Mouse (Mus musculus) forebrain, postnatal 0 days (tissue): ENCODE results near the gene Kcnmb4. TPM values are rescaled to one million over a fixed set of nuclear protein-coding genes. Genes with fewer than 3 reads are reported as not detected.

Source experiments
- ATAC-seq: fragments of 200-750 bp; cut with Nextera tagmentation; 2 replicates; pipeline ENCODE4 v1.8.0; 2017; ENCODE audit warnings: mild to moderate bottlenecking, moderate library complexity
- DNase-seq: peaks from one replicate; pipeline ENCODE4 v3.0.0-alpha.2; 2015
- H3K27ac ChIP-seq: fragments of 300-500 bp; sonication (generic); 2 replicates; pipeline ENCODE4 v1.5.1; 2014; ENCODE audit warnings: low read depth, mild to moderate bottlenecking, antibody characterized with exemption, low read length, moderate library complexity, mixed read lengths
- H3K27me3 ChIP-seq: fragments of 300-500 bp; sonication (generic); 2 replicates; pipeline ENCODE4 v1.6.1; 2014; ENCODE audit warnings: mild to moderate bottlenecking, low read length, mixed read lengths; ENCODE audit not compliant: insufficient read depth
- H3K36me3 ChIP-seq: fragments of 300-500 bp; sonication (generic); 2 replicates; pipeline ENCODE4 v1.6.1; 2014; ENCODE audit warnings: mild to moderate bottlenecking, moderate library complexity; ENCODE audit not compliant: insufficient read depth
- H3K4me1 ChIP-seq: fragments of 300-500 bp; sonication (generic); 2 replicates; pipeline ENCODE4 v1.6.1; 2014; ENCODE audit warnings: antibody characterized with exemption; ENCODE audit not compliant: insufficient read depth
- H3K4me2 ChIP-seq: fragments of 300-500 bp; sonication (generic); 2 replicates; pipeline ENCODE4 v1.6.1; 2014; ENCODE audit warnings: low read depth, mild to moderate bottlenecking, moderate library complexity
- H3K4me3 ChIP-seq: fragments of 300-500 bp; sonication (generic); 2 replicates; pipeline ENCODE4 v1.5.1; 2014; ENCODE audit warnings: low read depth, low read length, mixed read lengths
- H3K9ac ChIP-seq: fragments of 300-500 bp; sonication (generic); 2 replicates; pipeline ENCODE4 v1.6.1; 2014; ENCODE audit warnings: mild to moderate bottlenecking
- H3K9me3 ChIP-seq: fragments of 300-500 bp; sonication (generic); 2 replicates; pipeline ENCODE4 v1.6.1; 2016; ENCODE audit warnings: low read length
- CTCF ChIP-seq: sonication (generic); IDR thresholded peaks from 2 replicates; pipeline ENCODE4 v1.5.1; 2016; ENCODE audit warnings: antibody characterized with exemption, control low read depth, low read depth
- WGBS: fragments of 180-500 bp; shearing (Covaris S2); extraction: QIAGEN DNeasy Blood & Tissue Kit; methylation state at CpG from one replicate; pipeline ENCODE4 v1.1.7; 2014; 5-methylcytosine and 5-hydroxymethylcytosine counted together
- polyA plus RNA-seq: library from polyadenylated mRNA; unstranded; fragments of >200 nt; fragmentation: Nextera tagmentation; extraction: Ambion mirVana; gene quantifications from 2 replicates; pipeline ENCODE4 v1.2.1, GENCODE M21; 2015
- total RNA-seq: library from RNA; depleted of rRNA; stranded (reverse); fragments of >200 nt; gene quantifications from 2 replicates; pipeline ENCODE4 v1.2.3, GENCODE M21; 2014

The Kcnmb4 gene
- total and polyA plus RNA-seq, 2 experiments from 2014 or later: 29.7 to 68.5 TPM

DNA sequence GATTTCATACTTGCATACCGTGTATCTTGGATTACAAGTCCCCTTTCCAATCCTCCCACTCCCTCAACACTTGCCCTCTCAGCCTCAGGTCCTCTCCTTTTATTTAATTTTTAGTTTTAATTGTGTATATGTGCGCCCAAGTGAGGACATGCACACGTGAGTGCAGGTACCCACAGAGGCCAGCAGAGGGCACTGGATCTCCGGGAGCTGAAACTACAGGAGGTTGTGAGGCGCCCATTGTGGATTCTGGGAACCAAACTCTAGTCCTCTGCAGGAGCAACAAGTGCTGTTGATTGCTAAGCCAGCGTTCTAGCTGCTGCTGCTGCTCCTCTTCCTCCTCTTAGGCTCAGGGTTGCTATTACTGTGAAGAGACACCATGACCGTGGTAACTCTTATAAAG is 20.9 kb downstream of the Kcnmb4 start:
- no peaks in the 10 kb centered on the region for H3K27me3 ChIP-seq
- H3K27ac ChIP-seq: no peak overlapping the region
- ATAC-seq (no peak), DNase-seq (no peak)
- H3K9me3 ChIP-seq: no peaks in the 10 kb centered on the region
- H3K4me2 ChIP-seq: no peak overlapping the region
- TF ChIP-seq CTCF: peak; percentile 34
- H3K4me3 ChIP-seq: no peak overlapping the region
- 96% methylated on average over 7 of the region's 7 CpGs for WGBS
- H3K36me3 ChIP-seq: no peaks in the 10 kb centered on the region
- H3K9ac ChIP-seq: no peak overlapping the region
- no peaks in the 10 kb centered on the region for H3K4me1 ChIP-seq

DNA sequence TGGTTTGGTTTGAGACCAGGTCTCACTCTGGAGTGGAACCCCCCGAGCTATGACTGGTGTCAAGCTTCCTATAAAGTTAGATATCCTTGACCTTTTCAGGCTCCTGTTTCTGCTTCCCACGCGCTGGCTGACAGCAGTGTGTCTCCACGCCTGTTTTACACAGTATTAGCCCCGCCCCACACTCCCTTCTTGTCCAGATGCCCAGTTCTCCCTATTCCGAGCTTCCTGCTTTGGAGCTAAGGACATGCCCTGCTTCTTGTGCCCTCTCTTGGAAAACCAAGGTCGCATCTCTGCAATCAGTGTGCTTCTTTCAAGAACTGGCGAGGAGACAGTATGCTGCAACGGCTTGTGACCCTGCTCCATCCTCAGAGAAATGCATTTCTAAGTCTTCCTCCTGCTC is 23.1 kb downstream of the Kcnmb4 start:
- H3K4me1 ChIP-seq: no peaks in the 10 kb centered on the region
- TF ChIP-seq CTCF: no peak
- DNase-seq (no peak), ATAC-seq (no peak)
- no peaks in the 10 kb centered on the region for H3K9me3 ChIP-seq
- H3K9ac ChIP-seq: no peak overlapping the region
- 86% methylated on average over 9 of the region's 9 CpGs for WGBS
- no peaks in the 10 kb centered on the region for H3K36me3 ChIP-seq
- no peak overlapping the region for H3K4me3 ChIP-seq
- no peak overlapping the region for H3K4me2 ChIP-seq
- no peak overlapping the region for H3K27ac ChIP-seq
- no peaks in the 10 kb centered on the region for H3K27me3 ChIP-seq

DNA sequence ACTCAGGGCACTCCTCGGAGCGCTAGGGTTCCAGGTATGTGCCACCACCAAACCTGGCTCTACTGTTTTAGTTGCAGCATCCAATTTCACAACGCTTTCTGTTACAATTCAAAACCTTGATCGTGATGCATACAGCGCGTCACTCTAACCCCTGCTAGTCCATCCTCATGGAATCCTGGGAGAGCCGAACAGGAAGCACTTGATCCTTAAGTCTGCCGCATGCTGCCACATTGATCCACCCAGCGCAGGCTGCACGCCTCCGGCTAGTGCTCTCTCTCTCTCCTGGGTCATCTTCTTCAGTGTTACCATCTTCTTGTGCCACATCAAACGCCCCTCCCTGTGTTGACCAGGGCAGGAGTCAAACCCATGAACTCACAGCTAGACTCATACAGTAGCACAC is 25.5 kb downstream of the Kcnmb4 start:
- no peak for TF ChIP-seq CTCF
- Histone ChIP-seq H3K27me3 (no peaks in the 10 kb centered on the region), H3K27ac (no peak overlapping the region), H3K4me1 (no peaks in the 10 kb centered on the region), H3K4me2 (no peak overlapping the region), H3K36me3 (peaks cover 8% of the 10 kb centered on the region; the same call in 1 of the 2 replicates), H3K4me3 (no peak overlapping the region), H3K9ac (no peak overlapping the region), H3K9me3 (no peaks in the 10 kb centered on the region)
- WGBS: 96% methylated on average over 12 of the region's 12 CpGs
- DNase-seq (no peak), ATAC-seq (no peak)

DNA sequence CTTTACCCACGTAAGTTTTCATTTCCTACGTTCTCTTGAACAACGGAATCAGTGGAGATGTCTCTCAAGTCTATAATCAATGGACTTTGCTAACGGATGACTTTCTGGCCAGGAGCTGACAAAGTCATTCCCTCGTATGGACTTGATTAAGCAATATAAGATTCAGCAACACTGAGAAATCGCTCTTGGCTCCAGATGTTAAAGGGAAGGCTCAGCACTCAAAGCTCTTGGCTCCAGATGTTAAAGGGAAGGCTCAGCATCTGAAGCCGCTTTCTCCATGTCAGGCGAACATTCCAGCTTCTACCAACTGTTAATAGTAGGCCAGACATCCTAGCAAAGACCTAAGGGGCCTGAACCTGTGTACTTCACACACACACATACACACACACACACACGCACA is 26.5 kb downstream of the Kcnmb4 start:
- ATAC-seq (no peak), DNase-seq (no peak)
- no peak overlapping the region for H3K4me2 ChIP-seq
- no peak overlapping the region for H3K9ac ChIP-seq
- no peak overlapping the region for H3K4me3 ChIP-seq
- no peaks in the 10 kb centered on the region for H3K27me3 ChIP-seq
- 92% methylated on average over 9 of the region's 9 CpGs for WGBS
- H3K9me3 ChIP-seq: no peaks in the 10 kb centered on the region
- H3K27ac ChIP-seq: no peak overlapping the region
- peaks cover 8% of the 10 kb centered on the region; the same call in 1 of the 2 replicates for H3K36me3 ChIP-seq
- no peak for TF ChIP-seq CTCF
- no peaks in the 10 kb centered on the region for H3K4me1 ChIP-seq

DNA sequence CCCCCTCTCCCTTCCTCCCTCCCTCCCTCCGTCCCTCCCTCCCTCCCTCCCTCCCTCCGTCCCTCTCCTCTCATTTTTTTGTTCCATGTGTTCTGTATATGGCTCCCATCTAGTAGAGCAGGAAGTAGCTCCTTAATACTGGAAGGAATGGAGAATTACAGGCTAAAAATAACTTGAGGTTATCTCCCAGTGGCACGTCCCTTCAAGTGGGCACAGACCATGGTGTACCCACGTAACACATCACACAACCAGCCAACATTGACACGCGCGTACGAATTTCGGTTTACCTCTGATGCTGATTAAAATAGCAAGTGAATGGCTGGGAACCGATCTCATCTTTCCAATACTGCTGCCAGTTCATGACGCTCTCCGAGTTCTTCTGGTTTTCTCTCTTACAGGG is 27.6 kb downstream of the Kcnmb4 start:
- no peaks in the 10 kb centered on the region for H3K4me1 ChIP-seq
- TF ChIP-seq CTCF: no peak

DNA sequence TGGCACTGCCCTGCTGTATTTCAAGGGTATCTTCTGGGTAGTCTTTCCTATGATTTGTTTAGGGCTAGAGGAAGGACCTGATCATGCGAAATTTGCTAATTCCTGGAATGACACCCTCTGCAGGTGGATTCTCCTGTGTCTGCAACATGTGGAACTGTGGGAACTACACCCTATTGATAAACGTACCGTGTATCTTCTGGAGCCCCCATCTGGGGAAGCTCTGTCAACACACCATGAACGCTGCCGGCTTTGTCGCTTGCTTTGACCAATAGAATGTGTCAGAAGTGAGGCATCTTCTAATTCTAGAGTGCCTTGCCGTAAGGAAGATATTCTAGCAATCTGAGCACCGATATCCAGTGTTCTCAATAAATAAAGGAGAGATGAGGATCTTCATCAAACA is 28.9 kb downstream of the Kcnmb4 start:
- Histone ChIP-seq H3K9me3 (no peaks in the 10 kb centered on the region), H3K27me3 (no peaks in the 10 kb centered on the region), H3K9ac (no peak overlapping the region), H3K4me2 (no peak overlapping the region), H3K36me3 (peaks cover 8% of the 10 kb centered on the region; the same call in 1 of the 2 replicates), H3K4me1 (no peaks in the 10 kb centered on the region), H3K27ac (no peak overlapping the region), H3K4me3 (no peak overlapping the region)
- TF ChIP-seq CTCF: no peak
- DNase-seq (no peak), ATAC-seq (no peak)
- 95% methylated on average over 8 of the region's 8 CpGs for WGBS

More for the DNA sequence above, 27.6 kb downstream of the Kcnmb4 start:
- no peak overlapping the region for H3K4me3 ChIP-seq
- no peak overlapping the region for H3K9ac ChIP-seq
- H3K4me2 ChIP-seq: no peak overlapping the region
- ATAC-seq (no peak), DNase-seq (no peak)
- no peak overlapping the region for H3K27ac ChIP-seq
- 95% methylated on average over 10 of the region's 12 CpGs for WGBS
- H3K36me3 ChIP-seq: peaks cover 8% of the 10 kb centered on the region; the same call in 1 of the 2 replicates
- no peaks in the 10 kb centered on the region for H3K9me3 ChIP-seq
- no peaks in the 10 kb centered on the region for H3K27me3 ChIP-seq

DNA sequence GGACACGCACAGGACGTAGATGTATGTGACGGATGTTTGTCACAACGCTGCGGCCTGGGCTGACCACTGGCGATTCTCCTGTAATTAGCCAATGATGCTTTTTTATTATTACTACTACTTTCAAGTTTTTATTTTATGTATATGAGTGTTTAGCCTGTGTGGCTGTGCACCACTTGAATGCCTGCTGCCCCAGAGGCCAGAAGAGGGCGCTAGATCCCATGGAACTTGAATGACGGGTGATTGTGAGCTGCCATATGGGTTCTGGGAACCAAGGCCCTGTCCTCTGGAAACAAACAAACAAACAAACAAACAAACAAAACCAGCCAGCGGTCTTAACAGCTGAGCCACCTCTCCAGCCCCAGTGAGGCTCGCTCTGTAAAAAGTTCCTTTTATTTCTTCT is 29.3 kb downstream of the Kcnmb4 start:
- H3K4me2 ChIP-seq: no peak overlapping the region
- H3K9ac ChIP-seq: no peak overlapping the region
- TF ChIP-seq CTCF: no peak
- H3K4me3 ChIP-seq: no peak overlapping the region
- ATAC-seq: no peak
- no peaks in the 10 kb centered on the region for H3K27me3 ChIP-seq
- H3K36me3 ChIP-seq: peaks cover 8% of the 10 kb centered on the region; the same call in 1 of the 2 replicates
- DNase-seq: no peak
- 91% methylated on average over 10 of the region's 10 CpGs for WGBS
- no peak overlapping the region for H3K27ac ChIP-seq
- H3K9me3 ChIP-seq: no peaks in the 10 kb centered on the region
- H3K4me1 ChIP-seq: no peaks in the 10 kb centered on the region
